Mouse (Mus musculus) skeletal muscle tissue, adult 2 months (tissue): ENCODE measurements around the gene Ilf3.
"Not testable (repeated sequence)": the region's sequence is repeated elsewhere in the genome, so short reads cannot be mapped to it uniquely, and the experiment has no call there.

Experiments
- DNase-seq: peaks from one replicate; pipeline ENCODE4 v3.0.0-alpha.2; 2012; ENCODE audit warnings: low read depth, low spot score

Ilf3 gene

GRCm38 (mm10) chr9:21367357-21368111 is at the start of gene Ilf3:
Gene Ilf3, plus strand, starts transcription at chr9:21367871.
- DNase-seq, result peak; percentile 100

DNA sequence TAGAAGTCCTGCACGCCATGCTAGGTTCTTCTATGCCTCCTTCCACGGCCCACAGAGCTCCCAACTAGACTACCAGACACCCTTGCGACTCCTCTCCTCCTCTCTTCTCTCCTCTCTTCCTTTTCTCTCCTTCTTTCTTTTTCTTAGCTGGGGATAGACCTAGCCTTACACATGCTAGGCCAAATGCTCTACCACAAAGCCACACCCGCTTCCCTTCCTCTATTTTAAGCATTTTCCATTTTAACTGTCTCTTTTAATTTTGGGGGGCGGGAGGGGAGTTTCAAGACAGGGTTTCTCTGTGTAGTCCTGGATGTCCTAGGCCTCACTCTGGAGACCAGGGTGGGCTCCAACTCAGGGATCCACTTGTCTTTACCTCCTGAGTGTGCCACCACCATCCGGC is 48.9 kb upstream of the Ilf3 start:
- DNase-seq, result no peak

- no peak for DNase-seq
Measured at GRCm38 (mm10) chr9:21319503-21319902, 48.2 kb upstream of the Ilf3 start.

GRCm38 (mm10) chr9:21320280-21320618 is 47.4 kb upstream of the Ilf3 start:
- DNase-seq, result no peak

- DNase-seq, result peak; percentile 57
Measured at GRCm38 (mm10) chr9:21320619-21321512, 46.8 kb upstream of the Ilf3 start, which contains the start of gene Slc44a2. Gene Slc44a2, plus strand, starts transcription at chr9:21320698.

DNA sequence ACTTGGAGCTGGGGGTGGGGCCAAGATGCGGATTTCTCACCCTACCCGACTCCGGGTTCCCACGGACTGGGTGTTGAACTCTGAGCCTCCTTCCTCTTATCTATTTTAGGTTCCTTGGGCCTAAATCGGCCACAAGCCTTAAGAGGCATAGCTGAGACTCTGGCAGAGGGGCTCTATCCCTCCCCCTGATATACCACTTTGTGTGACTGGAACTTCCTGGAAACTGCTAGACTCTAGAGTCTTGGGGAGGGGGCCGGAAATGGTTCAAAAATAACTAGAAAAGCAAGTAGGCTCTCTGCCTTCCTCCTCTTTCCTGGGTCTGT is 46.2 kb upstream of the Ilf3 start:
- no peak for DNase-seq

- DNase-seq, result no peak
Measured at GRCm38 (mm10) chr9:21322211-21322916, 45.3 kb upstream of the Ilf3 start.

DNA sequence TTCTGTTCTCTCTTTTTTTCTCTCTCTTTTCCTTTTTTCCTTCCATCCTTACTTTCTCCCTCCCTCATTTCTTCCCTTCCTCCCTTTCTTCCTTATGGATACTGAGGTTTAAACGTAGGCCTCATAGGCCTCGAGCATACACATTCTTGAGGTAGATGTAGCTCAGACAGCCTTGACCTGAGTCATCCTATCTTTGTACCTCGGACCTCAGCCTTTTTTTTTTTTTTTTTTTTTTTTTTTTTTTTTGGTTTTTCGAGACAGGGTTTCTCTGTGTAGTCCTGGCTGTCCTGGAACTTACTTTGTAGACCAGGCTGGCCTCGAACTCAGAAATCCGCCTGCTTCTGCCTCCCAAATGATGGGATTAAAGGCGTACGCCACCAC is 44.8 kb upstream of the Ilf3 start:
- DNase-seq, result not testable (repeated sequence)

DNA sequence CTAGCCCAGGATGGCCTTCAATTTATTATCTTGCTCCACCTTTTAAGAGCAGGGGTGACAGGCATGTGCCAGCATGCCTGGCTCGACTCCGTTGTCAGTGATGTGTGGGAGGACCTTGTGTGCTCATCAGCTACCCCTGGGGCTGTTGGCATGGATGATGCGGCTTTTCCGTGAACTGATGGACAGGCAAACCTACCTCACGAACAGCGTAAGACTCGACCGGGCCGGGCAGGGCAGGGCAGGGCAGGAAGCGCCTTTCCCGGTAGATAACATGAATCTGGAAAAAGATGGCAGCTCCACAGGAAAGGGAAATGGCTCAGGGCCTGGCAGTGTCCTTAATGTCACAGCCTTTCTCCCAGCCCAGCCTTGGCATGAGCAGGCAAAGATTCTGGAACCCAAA is 43.4 kb upstream of the Ilf3 start:
- DNase-seq, result no peak

- no peak for DNase-seq
Measured at GRCm38 (mm10) chr9:21327569-21327968, 40.1 kb upstream of the Ilf3 start.

- no peak for DNase-seq
Measured at GRCm38 (mm10) chr9:21328041-21328440, 39.6 kb upstream of the Ilf3 start.

- peak; percentile 67 for DNase-seq
Measured at GRCm38 (mm10) chr9:21329041-21329440, 38.6 kb upstream of the Ilf3 start.

DNA sequence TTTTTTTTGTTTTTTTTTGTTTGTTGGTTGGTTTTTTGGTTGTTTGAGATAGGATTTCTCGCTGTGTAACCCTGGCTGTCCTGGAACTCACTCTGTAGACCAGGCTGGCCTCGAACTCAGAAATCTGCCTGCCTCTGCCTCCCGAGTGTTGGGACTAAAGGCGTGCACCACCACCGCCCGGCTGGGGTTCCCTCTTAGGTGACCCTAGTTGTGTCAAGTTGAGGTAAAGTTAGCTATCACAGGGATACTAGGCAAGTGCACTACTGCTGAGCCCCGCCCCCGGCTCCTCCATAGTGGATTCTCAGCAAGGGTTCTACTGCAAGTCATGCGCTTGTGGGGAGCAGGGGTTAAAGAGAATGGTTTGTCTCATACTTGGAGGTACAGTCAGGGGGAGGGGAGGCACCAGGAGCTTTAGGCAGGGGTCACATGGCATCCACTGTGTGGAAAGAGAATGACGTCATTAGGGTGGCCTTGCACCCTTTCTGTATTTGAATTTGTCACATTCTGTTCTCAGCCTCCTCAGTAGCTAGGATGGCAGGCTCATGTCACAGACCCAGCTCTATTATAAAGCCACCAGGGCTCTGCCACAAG is 37.9 kb upstream of the Ilf3 start:
- DNase-seq, result no peak

- no peak for DNase-seq
Measured at GRCm38 (mm10) chr9:21331365-21332140, 36.1 kb upstream of the Ilf3 start.

- DNase-seq, result no peak
Measured at GRCm38 (mm10) chr9:21332161-21333061, 35.3 kb upstream of the Ilf3 start.

- no peak for DNase-seq
Measured at GRCm38 (mm10) chr9:21333523-21333922, 34.1 kb upstream of the Ilf3 start.

GRCm38 (mm10) chr9:21334747-21335146 is 32.9 kb upstream of the Ilf3 start:
- DNase-seq, result no peak

DNA sequence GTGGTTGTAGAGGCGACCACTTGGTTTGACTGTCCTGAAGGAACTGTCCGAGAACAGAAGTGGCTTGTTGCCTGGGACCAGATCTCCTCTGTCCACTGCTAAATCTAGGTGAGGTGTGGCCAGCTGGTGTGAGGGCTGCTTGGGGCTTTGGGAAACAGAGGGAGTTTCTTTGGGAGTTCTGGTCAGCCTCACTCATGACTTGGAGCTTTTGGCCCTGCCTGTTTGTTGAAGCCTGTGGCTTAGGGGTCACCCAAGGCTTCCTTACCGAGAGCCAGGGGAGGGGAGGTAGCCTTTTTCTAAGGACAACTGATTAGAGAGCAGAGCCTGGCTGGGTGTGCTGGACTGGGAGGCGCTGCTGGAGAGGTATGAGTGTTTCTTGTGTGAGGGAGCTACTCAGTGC is 32.3 kb upstream of the Ilf3 start:
- no peak for DNase-seq

DNA sequence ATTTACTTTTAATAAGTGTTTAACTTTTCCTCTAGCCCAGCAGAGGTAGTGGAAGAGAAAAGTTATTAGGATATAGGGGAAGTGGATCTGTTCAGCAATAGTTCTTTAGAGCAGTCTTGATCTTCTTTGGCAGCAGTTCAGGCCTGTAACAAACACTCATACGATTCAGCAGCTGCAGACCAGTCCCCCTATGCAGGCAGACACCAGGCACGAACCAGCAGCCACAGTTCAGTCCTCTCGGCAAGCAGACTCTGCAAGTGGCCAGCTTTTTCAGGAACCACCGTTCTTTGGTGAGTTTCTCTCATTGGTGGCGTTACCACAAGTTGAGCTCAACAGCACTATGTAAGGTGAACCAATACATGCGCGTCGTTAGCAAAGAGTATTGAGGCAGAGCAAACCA is 31.2 kb upstream of the Ilf3 start:
- DNase-seq, result no peak

DNA sequence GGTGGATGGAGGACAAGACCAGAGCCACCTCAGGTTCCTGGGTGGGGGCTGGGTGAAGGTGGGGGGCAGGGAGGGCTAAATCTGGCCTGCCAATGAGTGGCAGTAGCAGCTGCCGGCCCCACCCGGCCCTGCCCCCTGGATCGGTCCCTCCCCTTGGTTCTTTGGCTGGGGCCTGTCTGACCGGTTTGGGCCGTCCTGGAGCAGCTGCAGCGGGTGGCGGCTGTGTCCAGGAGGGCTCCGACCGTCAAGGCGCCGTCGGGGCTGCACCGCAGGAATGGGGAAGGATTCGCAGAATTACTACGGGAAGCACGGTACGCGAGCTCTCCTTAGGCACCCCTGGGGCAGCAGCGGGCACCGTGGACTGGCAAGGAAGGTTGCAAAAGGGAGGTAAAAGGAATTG is 30.0 kb upstream of the Ilf3 start:
- DNase-seq, result peak; percentile 90
